Mouse (Mus musculus) intestine, embryonic 16.5 days (tissue): ENCODE results near the gene Gm49394. TPM values are rescaled to one million over a fixed set of nuclear protein-coding genes. Genes with fewer than 3 reads are reported as not detected.
A peak's percentile ranks its signal among the peaks of the same experiment; 100 is the strongest.

Experiments
- ATAC-seq: fragments of 200-750 bp; cut with Nextera tagmentation; 2 replicates; pipeline ENCODE4 v1.8.0; 2017; ENCODE audit warnings: moderate TSS enrichment, moderate library complexity
- H3K27ac ChIP-seq: fragments of 300-500 bp; sonication (generic); 2 replicates; pipeline ENCODE4 v1.5.1; 2014; ENCODE audit warnings: mild to moderate bottlenecking, low read length
- H3K27me3 ChIP-seq: fragments of 300-500 bp; sonication (generic); replicated peaks from 2 replicates; pipeline ENCODE4 v1.6.1; 2014; ENCODE audit warnings: low read length, control low read depth, mixed read lengths; ENCODE audit not compliant: control insufficient read depth, insufficient read depth
- H3K36me3 ChIP-seq: fragments of 300-500 bp; sonication (generic); 2 replicates; pipeline ENCODE4 v1.6.1; 2014; ENCODE audit warnings: low read length, control low read depth; ENCODE audit not compliant: control insufficient read depth, insufficient read depth
- H3K4me1 ChIP-seq: fragments of 300-500 bp; sonication (generic); 2 replicates; pipeline ENCODE4 v1.6.1; 2014; ENCODE audit warnings: low read length, control low read depth, mixed read lengths; ENCODE audit not compliant: control insufficient read depth, insufficient read depth
- H3K4me2 ChIP-seq: fragments of 300-500 bp; sonication (generic); 2 replicates; pipeline ENCODE4 v1.6.1; 2014; ENCODE audit warnings: low read depth, low read length, control low read depth
- H3K4me3 ChIP-seq: fragments of 300-500 bp; sonication (generic); 2 replicates; pipeline ENCODE4 v1.5.1; 2014; ENCODE audit warnings: mild to moderate bottlenecking, low read length
- H3K9ac ChIP-seq: fragments of 300-500 bp; sonication (generic); 2 replicates; pipeline ENCODE4 v1.6.1; 2014; ENCODE audit warnings: low read depth, low read length
- H3K9me3 ChIP-seq: fragments of 300-500 bp; sonication (generic); 2 replicates; pipeline ENCODE4 v1.6.1; 2016; ENCODE audit warnings: low read length, control low read depth; ENCODE audit not compliant: control insufficient read depth
- WGBS: fragments of 180-500 bp; shearing (Covaris S2); extraction: QIAGEN DNeasy Blood & Tissue Kit; methylation state at CpG from one replicate; pipeline ENCODE4 v1.1.7; 2014; 5-methylcytosine and 5-hydroxymethylcytosine counted together
- polyA plus RNA-seq: library from polyadenylated mRNA; unstranded; fragments of >200 nt; fragmentation: Nextera tagmentation; extraction: Ambion mirVana; gene quantifications from 2 replicates; pipeline ENCODE4 v1.2.1, GENCODE M21; 2015

Gene Gm49394
- polyA plus RNA-seq, 1 experiment from 2014 or later = 1.9 TPM

- no peak for ATAC-seq
- peaks cover 15% of the 10 kb centered on the region for H3K9me3 ChIP-seq
- no peak overlapping the region; the same call in 1 of the 2 replicates for H3K27ac ChIP-seq
- H3K4me1 ChIP-seq = 0 out of 2 replicates have a peak, but pooled peaks cover 3% of the 10 kb centered on the region
- peaks cover 25% of the 10 kb centered on the region for H3K27me3 ChIP-seq
- H3K4me3 ChIP-seq = no peak overlapping the region
- H3K4me2 ChIP-seq = no peak overlapping the region; the same call in 1 of the 2 replicates
- WGBS = 91% methylated on average over 1 of the region's 1 CpGs
- no peak overlapping the region for H3K9ac ChIP-seq
- no peaks in the 10 kb centered on the region for H3K36me3 ChIP-seq
Measured at GRCm38 (mm10) chr7:142668328-142668727, 1.4 kb downstream of the Gm49394 start.

GRCm38 (mm10) chr7:142667521-142667920, 2.2 kb downstream of the Gm49394 start:
- Histone ChIP-seq H3K4me2 (no peak overlapping the region), H3K4me3 (no peak overlapping the region), H3K27ac (peak overlapping the region; percentile 49; the same call in 1 of the 2 replicates), H3K27me3 (peaks cover 32% of the 10 kb centered on the region), H3K36me3 (no peaks in the 10 kb centered on the region), H3K4me1 (0 out of 2 replicates have a peak, but pooled peaks cover 3% of the 10 kb centered on the region), H3K9ac (no peak overlapping the region), H3K9me3 (peaks cover 15% of the 10 kb centered on the region)
- no peak for ATAC-seq
- 95% methylated on average over 18 of the region's 18 CpGs for whole genome bisulfite sequencing

- Histone ChIP-seq H3K36me3 (no peaks in the 10 kb centered on the region), H3K4me1 (0 out of 2 replicates have a peak, but pooled peaks cover 3% of the 10 kb centered on the region), H3K9ac (peak within 1 kb of the TSS; percentile 66), H3K27me3 (peaks cover 34% of the 10 kb centered on the region), H3K9me3 (peaks cover 15% of the 10 kb centered on the region), H3K4me2 (0 out of 2 replicates have a peak within 1 kb of the TSS, but pooled peaks have one; percentile 53), H3K27ac (peak within 1 kb of the TSS; percentile 49), H3K4me3 (0 out of 2 replicates have a peak within 1 kb of the TSS, but pooled peaks have one; percentile 45)
- no peak for ATAC-seq
- WGBS = 67% methylated on average over 2 of the region's 2 CpGs
Measured at GRCm38 (mm10) chr7:142666659-142667058, 3.1 kb downstream of the Gm49394 start, which contains the start of gene Igf2. Igf2 (minus strand) TSS chr7:142666816.

- Histone ChIP-seq H3K9ac (peak overlapping the region; percentile 45), H3K27ac (peak overlapping the region; percentile 49; the same call in 1 of the 2 replicates), H3K4me1 (0 out of 2 replicates have a peak, but pooled peaks cover 3% of the 10 kb centered on the region), H3K4me3 (no peak overlapping the region), H3K36me3 (no peaks in the 10 kb centered on the region), H3K27me3 (peaks cover 36% of the 10 kb centered on the region), H3K4me2 (no peak overlapping the region), H3K9me3 (peaks cover 15% of the 10 kb centered on the region)
- ATAC-seq = no peak
- WGBS = 73% methylated on average over 4 of the region's 4 CpGs
Measured at GRCm38 (mm10) chr7:142666109-142666508, 3.6 kb downstream of the Gm49394 start.

GRCm38 (mm10) chr7:142665364-142665763, 4.4 kb downstream of the Gm49394 start:
- peak overlapping the region; percentile 45 for H3K4me3 ChIP-seq
- H3K9me3 ChIP-seq = peaks cover 14% of the 10 kb centered on the region
- ATAC-seq = no peak
- no peaks in the 10 kb centered on the region for H3K36me3 ChIP-seq
- 47% methylated on average over 5 of the region's 5 CpGs for WGBS
- peak overlapping the region; percentile 53 for H3K4me2 ChIP-seq
- peak overlapping the region; percentile 49; the same call in 1 of the 2 replicates for H3K27ac ChIP-seq
- peaks cover 7% of the 10 kb centered on the region; the same call in 1 of the 2 replicates for H3K4me1 ChIP-seq
- H3K9ac ChIP-seq = peak overlapping the region; percentile 66; the same call in 1 of the 2 replicates
- H3K27me3 ChIP-seq = peaks cover 43% of the 10 kb centered on the region

GRCm38 (mm10) chr7:142664465-142665029, 5.2 kb downstream of the Gm49394 start:
- peaks cover 15% of the 10 kb centered on the region for H3K4me1 ChIP-seq
- peaks cover 51% of the 10 kb centered on the region for H3K27me3 ChIP-seq
- no peaks in the 10 kb centered on the region for H3K36me3 ChIP-seq
- peak; percentile 36; the same call in 1 of the 2 replicates for ATAC-seq
- peak overlapping the region; percentile 53 for H3K4me2 ChIP-seq
- H3K27ac ChIP-seq = peak overlapping the region; percentile 82
- H3K4me3 ChIP-seq = peak overlapping the region; percentile 45
- WGBS = 9% methylated on average over 9 of the region's 9 CpGs
- peaks cover 6% of the 10 kb centered on the region for H3K9me3 ChIP-seq
- peak overlapping the region; percentile 66 for H3K9ac ChIP-seq

GRCm38 (mm10) chr7:142663931-142664421, 5.8 kb downstream of the Gm49394 start:
- H3K9me3 ChIP-seq = 0 out of 2 replicates have a peak, but pooled peaks cover under 1% of the 10 kb centered on the region
- no peaks in the 10 kb centered on the region for H3K36me3 ChIP-seq
- H3K27ac ChIP-seq = peak overlapping the region; percentile 82
- H3K4me1 ChIP-seq = peaks cover 17% of the 10 kb centered on the region
- ATAC-seq = no peak
- H3K9ac ChIP-seq = peak overlapping the region; percentile 66
- WGBS = 1% methylated on average over 53 of the region's 53 CpGs
- peaks cover 54% of the 10 kb centered on the region for H3K27me3 ChIP-seq
- peak overlapping the region; percentile 53 for H3K4me2 ChIP-seq
- peak overlapping the region; percentile 45 for H3K4me3 ChIP-seq

GRCm38 (mm10) chr7:142663151-142663550, 6.6 kb downstream of the Gm49394 start:
- Histone ChIP-seq H3K9ac (peak overlapping the region; percentile 66), H3K4me2 (peak overlapping the region; percentile 53; the same call in 1 of the 2 replicates), H3K27me3 (peaks cover 55% of the 10 kb centered on the region), H3K9me3 (no peaks in the 10 kb centered on the region), H3K4me3 (peak overlapping the region; percentile 45), H3K36me3 (no peaks in the 10 kb centered on the region), H3K27ac (peak overlapping the region; percentile 82; the same call in 1 of the 2 replicates), H3K4me1 (peaks cover 17% of the 10 kb centered on the region)
- ATAC-seq = no peak
- WGBS = 22% methylated on average over 5 of the region's 5 CpGs

- Histone ChIP-seq H3K27me3 (peaks cover 62% of the 10 kb centered on the region), H3K9ac (peak overlapping the region; percentile 73), H3K4me3 (peak overlapping the region; percentile 52)
Measured at GRCm38 (mm10) chr7:142661811-142662210, 7.9 kb downstream of the Gm49394 start.

More at GRCm38 (mm10) chr7:142661811-142662210, 7.9 kb downstream of the Gm49394 start:
- ATAC-seq = no peak
- no peaks in the 10 kb centered on the region for H3K36me3 ChIP-seq
- H3K4me2 ChIP-seq = no peak overlapping the region; the same call in 1 of the 2 replicates
- no peaks in the 10 kb centered on the region for H3K9me3 ChIP-seq
- H3K4me1 ChIP-seq = peaks cover 17% of the 10 kb centered on the region
- no peak overlapping the region; the same call in 1 of the 2 replicates for H3K27ac ChIP-seq
